Mouse (Mus musculus): Measurements from ENCODE around the gene Lats1.

DNA sequence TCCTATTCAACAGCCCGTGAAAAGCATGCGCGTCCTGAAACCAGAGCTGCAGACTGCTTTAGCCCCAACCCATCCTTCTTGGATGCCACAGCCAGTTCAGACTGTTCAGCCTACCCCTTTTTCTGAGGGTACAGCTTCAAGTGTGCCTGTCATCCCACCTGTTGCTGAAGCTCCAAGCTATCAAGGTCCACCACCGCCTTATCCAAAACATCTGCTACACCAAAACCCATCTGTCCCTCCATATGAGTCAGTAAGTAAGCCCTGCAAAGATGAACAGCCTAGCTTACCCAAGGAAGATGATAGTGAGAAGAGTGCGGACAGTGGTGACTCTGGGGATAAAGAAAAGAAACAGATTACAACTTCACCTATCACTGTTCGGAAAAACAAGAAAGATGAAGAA, 21.6 kb downstream of the Lats1 start:
- TF ChIP-seq POLR2A (IDR thresholded peaks at IDR 0.05; ENCODE audit: low read depth, low read length) (no peak), CTCF (IDR thresholded peaks at IDR 0.05; ENCODE audit: extremely low read depth, insufficient read depth, insufficient read length, insufficient replicate concordance) (no peak)
